Mouse (Mus musculus) embryonic facial prominence, embryonic 15.5 days (tissue): ENCODE results near the gene Gm29609. TPM values are rescaled to one million over a fixed set of nuclear protein-coding genes. Genes with fewer than 3 reads are reported as not detected.

Experiments
- ATAC-seq: fragments of 200-750 bp; cut with Nextera tagmentation; 2 replicates; pipeline ENCODE4 v1.8.0; 2017; ENCODE audit warnings: low read depth, moderate TSS enrichment; ENCODE audit not compliant: insufficient number of reproducible peaks, low FRiP score, low TSS enrichment
- H3K27ac ChIP-seq: fragments of 300-500 bp; sonication (generic); replicated peaks from 2 replicates; pipeline ENCODE4 v1.5.1; 2015; ENCODE audit warnings: mild to moderate bottlenecking, inconsistent platforms
- H3K27me3 ChIP-seq: fragments of 300-500 bp; sonication (generic); 2 replicates; pipeline ENCODE4 v1.6.1; 2015; ENCODE audit warnings: inconsistent platforms
- H3K36me3 ChIP-seq: fragments of 300-500 bp; sonication (generic); 2 replicates; pipeline ENCODE4 v1.6.1; 2015; ENCODE audit warnings: mild to moderate bottlenecking, inconsistent platforms
- H3K4me1 ChIP-seq: fragments of 300-500 bp; sonication (generic); 2 replicates; pipeline ENCODE4 v1.6.1; 2015; ENCODE audit warnings: inconsistent platforms
- H3K4me2 ChIP-seq: fragments of 300-500 bp; sonication (generic); replicated peaks from 2 replicates; pipeline ENCODE4 v1.6.1; 2015; ENCODE audit warnings: mild to moderate bottlenecking, inconsistent platforms
- H3K4me3 ChIP-seq: fragments of 300-500 bp; sonication (generic); replicated peaks from 2 replicates; pipeline ENCODE4 v1.5.1; 2015; ENCODE audit warnings: mild to moderate bottlenecking, inconsistent platforms
- H3K9ac ChIP-seq: fragments of 300-500 bp; sonication (generic); 2 replicates; pipeline ENCODE4 v1.6.1; 2015; ENCODE audit warnings: inconsistent platforms
- H3K9me3 ChIP-seq: fragments of 300-500 bp; sonication (generic); replicated peaks from 2 replicates; pipeline ENCODE4 v1.6.1; 2016; ENCODE audit warnings: inconsistent platforms
- WGBS: fragments of 180-500 bp; shearing (Covaris S2); methylation state at CpG from one replicate; pipeline ENCODE4 v1.1.7; 2015; 5-methylcytosine and 5-hydroxymethylcytosine counted together
- polyA plus RNA-seq: library from polyadenylated mRNA; unstranded; fragments of >200 nt; fragmentation: Nextera tagmentation; extraction: Ambion mirVana; gene quantifications from 2 replicates; pipeline ENCODE4 v1.2.1, GENCODE M21; 2015

The Gm29609 gene
- polyA plus RNA-seq, 1 experiment from 2014 or later: 3.0 TPM

- Histone ChIP-seq H3K9me3 (no peaks in the 10 kb centered on the region), H3K4me3 (no peak overlapping the region), H3K4me1 (peaks cover 8% of the 10 kb centered on the region; the same call in 1 of the 2 replicates), H3K9ac (no peak overlapping the region), H3K36me3 (peaks cover 7% of the 10 kb centered on the region; the same call in 1 of the 2 replicates), H3K27me3 (no peaks in the 10 kb centered on the region), H3K4me2 (no peak overlapping the region), H3K27ac (no peak overlapping the region)
- 88% methylated on average over 9 of the region's 9 CpGs for WGBS
- ATAC-seq: no peak
These were observed 1.6 kb upstream of the Gm29609 start for GRCm38 (mm10) chr5:31181183-31181770.

GRCm38 (mm10) chr5:31179301-31179765 is 378 bp downstream of the Gm29609 start:
- Histone ChIP-seq H3K9ac (peak overlapping the region; percentile 71), H3K9me3 (no peaks in the 10 kb centered on the region), H3K4me1 (peaks cover 8% of the 10 kb centered on the region; the same call in 1 of the 2 replicates), H3K27ac (peak overlapping the region; percentile 99), H3K4me2 (peak overlapping the region; percentile 83), H3K4me3 (peak overlapping the region; percentile 93), H3K36me3 (peaks cover 12% of the 10 kb centered on the region), H3K27me3 (no peaks in the 10 kb centered on the region)
- 0% methylated on average over 25 of the region's 25 CpGs for WGBS
- peak; percentile 49; the same call in 1 of the 2 replicates for ATAC-seq

GRCm38 (mm10) chr5:31168630-31169029 is 11.1 kb downstream of the Gm29609 start:
- Histone ChIP-seq H3K4me3 (no peak overlapping the region), H3K4me2 (no peak overlapping the region), H3K9me3 (no peaks in the 10 kb centered on the region), H3K4me1 (no peaks in the 10 kb centered on the region), H3K9ac (no peak overlapping the region), H3K27ac (no peak overlapping the region), H3K36me3 (peaks cover 87% of the 10 kb centered on the region), H3K27me3 (no peaks in the 10 kb centered on the region)
- ATAC-seq: no peak
- 88% methylated on average over 4 of the region's 4 CpGs for WGBS

- Histone ChIP-seq H3K9ac (no peak overlapping the region), H3K4me3 (no peak overlapping the region), H3K27ac (no peak overlapping the region), H3K9me3 (no peaks in the 10 kb centered on the region), H3K27me3 (no peaks in the 10 kb centered on the region), H3K4me1 (no peaks in the 10 kb centered on the region), H3K4me2 (no peak overlapping the region), H3K36me3 (peaks cover 88% of the 10 kb centered on the region)
- 94% methylated on average over 1 of the region's 1 CpGs for WGBS
- ATAC-seq: no peak
These were observed 14.8 kb downstream of the Gm29609 start for GRCm38 (mm10) chr5:31164878-31165277.

GRCm38 (mm10) chr5:31162462-31162861 is 17.2 kb downstream of the Gm29609 start:
- H3K4me2 ChIP-seq: no peak overlapping the region
- no peak overlapping the region for H3K9ac ChIP-seq
- H3K27ac ChIP-seq: no peak overlapping the region
- H3K4me1 ChIP-seq: no peaks in the 10 kb centered on the region
- no peaks in the 10 kb centered on the region for H3K9me3 ChIP-seq
- H3K4me3 ChIP-seq: no peak overlapping the region
- H3K27me3 ChIP-seq: no peaks in the 10 kb centered on the region
- no peak for ATAC-seq
- peaks cover 88% of the 10 kb centered on the region for H3K36me3 ChIP-seq

- peak within 1 kb of the TSS; percentile 62 for H3K9ac ChIP-seq
- H3K36me3 ChIP-seq: peaks cover 37% of the 10 kb centered on the region
- peak within 1 kb of the TSS; percentile 88 for H3K27ac ChIP-seq
- H3K27me3 ChIP-seq: no peaks in the 10 kb centered on the region
- H3K9me3 ChIP-seq: no peaks in the 10 kb centered on the region
- peak; percentile 92 for ATAC-seq
- peak within 1 kb of the TSS; percentile 64 for H3K4me2 ChIP-seq
- H3K4me3 ChIP-seq: peak within 1 kb of the TSS; percentile 65
- H3K4me1 ChIP-seq: peaks cover 12% of the 10 kb centered on the region
- WGBS: under 1% methylated on average over 19 of the region's 19 CpGs
These were observed 25.6 kb downstream of the Gm29609 start, which contains the start of gene Mpv17 for GRCm38 (mm10) chr5:31154152-31154553. Mpv17 (minus strand) TSS chr5:31154251.

GRCm38 (mm10) chr5:31153516-31154151 is 26.1 kb downstream of the Gm29609 start:
- 21% methylated on average over 6 of the region's 6 CpGs for WGBS
- no peaks in the 10 kb centered on the region for H3K9me3 ChIP-seq
- ATAC-seq: no peak
- H3K27ac ChIP-seq: peak overlapping the region; percentile 88; the same call in 1 of the 2 replicates
- peaks cover 32% of the 10 kb centered on the region for H3K36me3 ChIP-seq
- H3K4me1 ChIP-seq: peaks cover 12% of the 10 kb centered on the region
- peak overlapping the region; percentile 64 for H3K4me2 ChIP-seq
- H3K4me3 ChIP-seq: peak overlapping the region; percentile 65
- no peaks in the 10 kb centered on the region for H3K27me3 ChIP-seq
- peak overlapping the region; percentile 62 for H3K9ac ChIP-seq

GRCm38 (mm10) chr5:31151746-31152145 is 28.0 kb downstream of the Gm29609 start:
- WGBS: 95% methylated on average over 3 of the region's 3 CpGs
- Histone ChIP-seq H3K4me3 (no peak overlapping the region), H3K27me3 (no peaks in the 10 kb centered on the region), H3K27ac (no peak overlapping the region), H3K36me3 (peaks cover 17% of the 10 kb centered on the region), H3K4me1 (peaks cover 12% of the 10 kb centered on the region), H3K9me3 (no peaks in the 10 kb centered on the region), H3K4me2 (no peak overlapping the region), H3K9ac (no peak overlapping the region)
- no peak for ATAC-seq

GRCm38 (mm10) chr5:31149781-31150180 is 29.9 kb downstream of the Gm29609 start:
- WGBS: 81% methylated on average over 4 of the region's 4 CpGs
- H3K27ac ChIP-seq: no peak overlapping the region
- no peak for ATAC-seq
- H3K4me1 ChIP-seq: peaks cover 9% of the 10 kb centered on the region
- no peak overlapping the region for H3K9ac ChIP-seq
- peaks cover 28% of the 10 kb centered on the region for H3K36me3 ChIP-seq
- no peaks in the 10 kb centered on the region for H3K9me3 ChIP-seq
- H3K4me3 ChIP-seq: no peak overlapping the region
- H3K27me3 ChIP-seq: no peaks in the 10 kb centered on the region
- no peak overlapping the region for H3K4me2 ChIP-seq

- Histone ChIP-seq H3K4me3 (peak overlapping the region; percentile 4; the same call in 1 of the 2 replicates), H3K4me1 (peaks cover 19% of the 10 kb centered on the region), H3K36me3 (peaks cover 15% of the 10 kb centered on the region), H3K4me2 (peak overlapping the region; percentile 27), H3K27ac (no peak overlapping the region), H3K27me3 (peaks cover 58% of the 10 kb centered on the region), H3K9me3 (no peaks in the 10 kb centered on the region), H3K9ac (no peak overlapping the region)
- ATAC-seq: no peak
- 10% methylated on average over 9 of the region's 9 CpGs for WGBS
These were observed 40.7 kb downstream of the Gm29609 start for GRCm38 (mm10) chr5:31138968-31139425.

- Histone ChIP-seq H3K9me3 (no peaks in the 10 kb centered on the region), H3K36me3 (peaks cover 10% of the 10 kb centered on the region), H3K9ac (no peak within 1 kb of the TSS), H3K4me2 (peak within 1 kb of the TSS; percentile 27), H3K27me3 (peaks cover 62% of the 10 kb centered on the region), H3K4me1 (peaks cover 19% of the 10 kb centered on the region), H3K4me3 (peak within 1 kb of the TSS; percentile 4; the same call in 1 of the 2 replicates), H3K27ac (no peak within 1 kb of the TSS)
- no peak for ATAC-seq
- 2% methylated on average over 52 of the region's 52 CpGs for WGBS
These were observed 41.3 kb downstream of the Gm29609 start, which contains the start of gene Ucn for GRCm38 (mm10) chr5:31138241-31138967. Ucn (minus strand) TSS chr5:31138829.
